Mouse (Mus musculus): ENCODE results near the gene Dnah12. TPM values are rescaled to one million over a fixed set of nuclear protein-coding genes. Genes with fewer than 3 reads are reported as not detected.

The Dnah12 gene
- total and polyA plus RNA-seq, 2 experiments from 2014 or later = not detected

DNA sequence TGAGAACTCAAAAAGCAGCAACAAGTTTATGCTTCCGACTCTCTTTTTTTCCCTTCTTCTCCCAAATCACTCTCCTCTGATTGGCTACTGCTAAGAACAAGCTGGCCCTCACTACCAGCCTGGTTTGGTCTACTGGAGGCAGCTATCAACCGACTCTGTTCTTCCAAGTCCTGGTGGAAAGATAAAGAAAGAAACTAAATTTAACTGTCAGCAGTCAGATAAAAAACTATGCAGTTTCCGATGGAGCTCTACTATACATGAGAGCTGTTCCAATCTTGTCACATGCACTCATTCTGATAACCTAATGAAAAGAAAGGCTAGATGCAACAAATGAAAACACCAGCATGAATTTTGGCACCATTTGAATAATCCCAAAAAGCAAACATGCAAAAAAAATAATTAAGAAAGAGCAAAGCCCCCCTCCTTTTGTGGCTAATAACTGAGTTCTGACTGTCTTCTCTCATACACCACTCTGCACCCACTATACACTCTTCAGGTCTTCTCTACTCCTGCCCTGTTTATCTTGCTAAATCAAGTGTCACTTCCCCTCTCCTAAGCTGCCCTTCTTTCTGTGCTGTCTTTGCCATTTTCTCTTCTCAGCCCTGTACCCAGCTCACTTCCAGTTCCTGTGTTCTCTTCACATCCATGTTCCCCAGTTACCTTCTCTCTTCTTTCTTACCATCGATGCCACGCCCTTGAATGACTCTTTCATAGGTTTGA lies 230.8 kb downstream of the Dnah12 start:
- TF ChIP-seq CTCF (IDR thresholded peaks at IDR 0.05; ENCODE audit: low read depth) (no peak), EP300 (IDR thresholded peaks at IDR 0.05; ENCODE audit: low read depth) (no peak)
- no peak overlapping the region for H3K9ac ChIP-seq (replicated peaks; ENCODE audit: low read depth, low read length)
- no peak overlapping the region for H3K27ac ChIP-seq (ENCODE audit: low read depth)
- H3K4me3 ChIP-seq (ENCODE audit: low read depth, low read length) = no peak overlapping the region
- peaks cover 52% of the 10 kb centered on the region for H3K36me3 ChIP-seq (replicated peaks; ENCODE audit: control insufficient read depth, insufficient read depth, low read length)
- H3K4me1 ChIP-seq (ENCODE audit: control insufficient read depth, insufficient read depth) = 0 out of 2 replicates have a peak, but pooled peaks cover 6% of the 10 kb centered on the region
- no peaks in the 10 kb centered on the region for H3K27me3 ChIP-seq (ENCODE audit: control insufficient read depth, insufficient read depth, low read length)
- DNase-seq (ENCODE audit: low spot score) = no peak
- no peak overlapping the region for H3K4me2 ChIP-seq (ENCODE audit: low read depth, low read length)
- no peak for ATAC-seq (ENCODE audit: insufficient read depth, low read depth)
- 56% methylated on average over 5 of the region's 5 CpGs for WGBS
- no peaks in the 10 kb centered on the region for H3K9me3 ChIP-seq (replicated peaks; ENCODE audit: control insufficient read depth, low read length)

DNA sequence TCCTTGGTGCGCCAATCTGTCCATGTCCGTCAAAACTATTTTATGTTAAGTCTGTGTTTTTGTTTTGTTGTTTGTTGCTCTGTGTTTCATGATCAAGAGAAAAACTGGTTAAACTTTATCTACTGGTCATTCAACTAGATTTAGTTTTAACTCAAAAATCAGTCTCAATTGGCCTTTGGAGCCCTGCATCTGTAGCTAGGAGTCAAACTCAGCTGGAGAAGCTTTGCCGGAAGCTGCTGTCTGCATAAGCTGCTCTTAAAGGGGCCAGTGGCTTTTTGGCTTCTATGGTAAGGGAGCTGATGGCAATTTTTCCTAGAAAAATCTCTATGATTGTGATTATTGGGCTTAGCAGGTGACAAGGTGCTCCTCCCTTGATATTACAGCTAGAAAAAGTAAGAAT lies 241.8 kb downstream of the Dnah12 start:
- Histone ChIP-seq H3K9ac (replicated peaks; ENCODE audit: low read depth, low read length) (no peak overlapping the region), H3K4me3 (ENCODE audit: low read depth, low read length) (no peak overlapping the region), H3K9me3 (replicated peaks; ENCODE audit: control insufficient read depth, low read length) (no peaks in the 10 kb centered on the region), H3K4me2 (ENCODE audit: low read depth, low read length) (no peak overlapping the region), H3K36me3 (replicated peaks; ENCODE audit: control insufficient read depth, insufficient read depth, low read length) (peaks cover 12% of the 10 kb centered on the region; the same call in 1 of the 2 replicates), H3K27me3 (ENCODE audit: control insufficient read depth, insufficient read depth, low read length) (no peaks in the 10 kb centered on the region), H3K4me1 (ENCODE audit: control insufficient read depth, insufficient read depth) (no peaks in the 10 kb centered on the region), H3K27ac (ENCODE audit: low read depth) (no peak overlapping the region)
- WGBS = 88% methylated on average over 3 of the region's 3 CpGs
- no peak for ATAC-seq (ENCODE audit: insufficient read depth, low read depth)
- no peak for DNase-seq (ENCODE audit: low spot score)
- TF ChIP-seq CTCF (IDR thresholded peaks at IDR 0.05; ENCODE audit: low read depth) = no peak
- no peak for TF ChIP-seq EP300 (IDR thresholded peaks at IDR 0.05; ENCODE audit: low read depth)

DNA sequence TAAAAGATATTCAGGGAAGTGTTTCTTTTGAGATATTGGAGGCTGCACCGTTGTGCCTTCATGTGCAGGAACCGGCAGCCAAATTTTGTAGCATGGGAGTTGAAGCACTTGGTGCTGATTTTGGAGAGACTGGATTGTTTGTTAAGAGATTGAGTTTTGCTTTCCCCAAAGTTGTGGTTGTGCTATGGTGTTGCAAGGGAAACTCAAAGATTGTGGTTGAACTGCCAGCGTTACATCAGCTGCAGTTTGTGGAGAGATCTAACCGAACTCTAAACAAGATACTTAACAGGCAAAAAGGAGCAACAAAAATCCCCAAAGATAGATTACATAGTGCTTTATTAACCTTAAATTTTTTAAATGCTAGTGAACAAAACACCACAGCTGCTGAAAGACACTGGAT lies 242.5 kb downstream of the Dnah12 start:
- 71% methylated on average over 4 of the region's 4 CpGs for WGBS
- peaks cover 13% of the 10 kb centered on the region; the same call in 1 of the 2 replicates for H3K36me3 ChIP-seq (replicated peaks; ENCODE audit: control insufficient read depth, insufficient read depth, low read length)
- H3K9me3 ChIP-seq (replicated peaks; ENCODE audit: control insufficient read depth, low read length) = no peaks in the 10 kb centered on the region
- ATAC-seq (ENCODE audit: insufficient read depth, low read depth) (no peak), DNase-seq (ENCODE audit: low spot score) (no peak)
- no peaks in the 10 kb centered on the region for H3K27me3 ChIP-seq (ENCODE audit: control insufficient read depth, insufficient read depth, low read length)
- TF ChIP-seq EP300 (IDR thresholded peaks at IDR 0.05; ENCODE audit: low read depth) (no peak), CTCF (IDR thresholded peaks at IDR 0.05; ENCODE audit: low read depth) (no peak)
- H3K9ac ChIP-seq (replicated peaks; ENCODE audit: low read depth, low read length) = no peak overlapping the region
- no peak overlapping the region for H3K27ac ChIP-seq (ENCODE audit: low read depth)
- H3K4me2 ChIP-seq (ENCODE audit: low read depth, low read length) = no peak overlapping the region
- H3K4me3 ChIP-seq (ENCODE audit: low read depth, low read length) = no peak overlapping the region
- H3K4me1 ChIP-seq (ENCODE audit: control insufficient read depth, insufficient read depth) = no peaks in the 10 kb centered on the region

Small RNAs within 50 kb of the gene (microRNA-seq; reads per million reads assigned to microRNA genes)
- gene Mir7672 = 0.54 reads per million

Other genes with a start within 250 kb of the Dnah12 start
- gene Slmap, start 158.3 kb upstream of the Dnah12 start, total RNA-seq (2014; rRNA removed; ENCODE audit: low replicate concordance) = 146 and 248 TPM in 2 replicates
- 105 and 140 TPM in 2 replicates for gene Slmap, start 158.3 kb upstream of the Dnah12 start, polyA plus RNA-seq (2015; fragmentation: Nextera tagmentation; extraction: Ambion mirVana)
- gene Dennd6a, start 119.4 kb upstream of the Dnah12 start, total RNA-seq (2014; rRNA removed; ENCODE audit: low replicate concordance) = 20.3 and 32.4 TPM in 2 replicates
- 16.0 and 17.6 TPM in 2 replicates for gene Dennd6a, start 119.4 kb upstream of the Dnah12 start, polyA plus RNA-seq (2015; fragmentation: Nextera tagmentation; extraction: Ambion mirVana)
- gene Arf4, start 55.2 kb upstream of the Dnah12 start, total RNA-seq (2014; rRNA removed; ENCODE audit: low replicate concordance) = 104 and 119 TPM in 2 replicates
- 264 and 270 TPM in 2 replicates for gene Arf4, start 55.2 kb upstream of the Dnah12 start, polyA plus RNA-seq (2015; fragmentation: Nextera tagmentation; extraction: Ambion mirVana)
- 9.4 and 12.0 TPM in 2 replicates for gene Pde12, start 23.4 kb upstream of the Dnah12 start, total RNA-seq (2014; rRNA removed; ENCODE audit: low replicate concordance)
- 4.3 and 4.9 TPM in 2 replicates for gene Pde12, start 23.4 kb upstream of the Dnah12 start, polyA plus RNA-seq (2015; fragmentation: Nextera tagmentation; extraction: Ambion mirVana)
- 6.3 and 7.9 TPM in 2 replicates for gene Asb14, start 201.3 kb downstream of the Dnah12 start, total RNA-seq (2014; rRNA removed; ENCODE audit: low replicate concordance)
- 8.9 and 10.9 TPM in 2 replicates for gene Asb14, start 201.3 kb downstream of the Dnah12 start, polyA plus RNA-seq (2015; fragmentation: Nextera tagmentation; extraction: Ambion mirVana)